Mouse (Mus musculus) intestine, postnatal 0 days (tissue): ENCODE measurements around the gene Ppp2r2c. TPM values are rescaled to one million over a fixed set of nuclear protein-coding genes. Genes with fewer than 3 reads are reported as not detected.

Experiments
- ATAC-seq: fragments of 200-750 bp; cut with Nextera tagmentation; 2 replicates; pipeline ENCODE4 v1.8.0; 2017; ENCODE audit warnings: mild to moderate bottlenecking, moderate TSS enrichment, moderate library complexity
- H3K27ac ChIP-seq: fragments of 300-500 bp; sonication (generic); 2 replicates; pipeline ENCODE4 v1.5.1; 2014; ENCODE audit warnings: mild to moderate bottlenecking, low read depth, low read length, moderate library complexity
- H3K27me3 ChIP-seq: fragments of 300-500 bp; sonication (generic); replicated peaks from 2 replicates; pipeline ENCODE4 v1.6.1; 2014; ENCODE audit warnings: low read length, mixed read lengths; ENCODE audit not compliant: control insufficient read depth, insufficient read depth
- H3K36me3 ChIP-seq: fragments of 300-500 bp; sonication (generic); 2 replicates; pipeline ENCODE4 v1.6.1; 2014; ENCODE audit warnings: mild to moderate bottlenecking, moderate library complexity; ENCODE audit not compliant: control insufficient read depth, insufficient read depth
- H3K4me1 ChIP-seq: fragments of 300-500 bp; sonication (generic); replicated peaks from 2 replicates; pipeline ENCODE4 v1.6.1; 2014; ENCODE audit warnings: antibody characterized with exemption, low read length, mixed read lengths; ENCODE audit not compliant: control insufficient read depth, insufficient read depth
- H3K4me2 ChIP-seq: fragments of 300-500 bp; sonication (generic); replicated peaks from 2 replicates; pipeline ENCODE4 v1.6.1; 2014; ENCODE audit warnings: low read depth, mild to moderate bottlenecking, moderate library complexity
- H3K4me3 ChIP-seq: fragments of 300-500 bp; sonication (generic); 2 replicates; pipeline ENCODE4 v1.5.1; 2014; ENCODE audit warnings: low read depth, low read length
- H3K9ac ChIP-seq: fragments of 300-500 bp; sonication (generic); 2 replicates; pipeline ENCODE4 v1.6.1; 2014; ENCODE audit warnings: mild to moderate bottlenecking, low read depth, low read length
- H3K9me3 ChIP-seq: fragments of 300-500 bp; sonication (generic); 2 replicates; pipeline ENCODE4 v1.6.1; 2016; ENCODE audit warnings: mixed run types; ENCODE audit not compliant: control insufficient read depth
- CTCF ChIP-seq: sonication (generic); IDR thresholded peaks from 2 replicates; pipeline ENCODE4 v1.5.1; 2016; ENCODE audit warnings: low read depth, mild to moderate bottlenecking, control low read depth, antibody characterized with exemption, moderate library complexity
- WGBS: fragments of 180-500 bp; shearing (Covaris S2); extraction: QIAGEN DNeasy Blood & Tissue Kit; methylation state at CpG from one replicate; pipeline ENCODE4 v1.1.7; 2014; 5-methylcytosine and 5-hydroxymethylcytosine counted together
- polyA plus RNA-seq: library from polyadenylated mRNA; unstranded; fragments of >200 nt; fragmentation: Nextera tagmentation; extraction: Ambion mirVana; gene quantifications from 2 replicates; pipeline ENCODE4 v1.2.1, GENCODE M21; 2015

The Ppp2r2c gene
- polyA plus RNA-seq, 1 experiment from 2014 or later = 0.95 TPM

- Histone ChIP-seq H3K9me3 (no peaks in the 10 kb centered on the region), H3K4me1 (no peaks in the 10 kb centered on the region), H3K4me2 (no peak overlapping the region), H3K4me3 (no peak overlapping the region), H3K27me3 (no peaks in the 10 kb centered on the region), H3K27ac (no peak overlapping the region), H3K36me3 (no peaks in the 10 kb centered on the region), H3K9ac (no peak overlapping the region)
- 41% methylated on average over 5 of the region's 5 CpGs for WGBS
- TF ChIP-seq CTCF = peak; percentile 85
- ATAC-seq = peak; percentile 58; the same call in 1 of the 2 replicates
These were observed 90.5 kb downstream of the Ppp2r2c start for GRCm38 (mm10) chr5:36958837-36959236.

DNA sequence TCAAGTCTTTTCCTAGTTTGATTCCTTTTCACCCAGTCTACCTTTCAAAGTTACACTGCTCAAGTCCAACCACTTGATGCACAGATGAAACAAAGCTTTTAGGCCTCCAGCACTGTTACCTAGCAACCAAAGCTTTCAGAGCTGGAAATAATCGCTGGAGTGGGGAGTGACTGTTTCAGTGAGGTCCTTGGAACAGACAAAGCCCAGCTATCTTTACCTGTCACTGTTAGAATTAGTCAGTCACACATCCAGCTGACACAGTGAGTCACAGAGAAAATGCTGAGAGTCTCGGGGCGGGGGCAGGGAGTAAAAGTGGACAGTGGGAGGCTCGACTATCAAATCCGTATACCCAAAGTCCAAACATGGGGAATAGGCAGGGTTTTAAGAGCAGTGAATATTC lies 92.2 kb downstream of the Ppp2r2c start:
- H3K4me2 ChIP-seq = no peak overlapping the region
- H3K4me3 ChIP-seq = no peak overlapping the region
- ATAC-seq = peak; percentile 46
- no peak overlapping the region for H3K9ac ChIP-seq
- TF ChIP-seq CTCF = no peak
- H3K27me3 ChIP-seq = no peaks in the 10 kb centered on the region
- 23% methylated on average over 5 of the region's 5 CpGs for WGBS
- peaks cover 10% of the 10 kb centered on the region; the same call in 1 of the 2 replicates for H3K36me3 ChIP-seq
- no peak overlapping the region for H3K27ac ChIP-seq
- no peaks in the 10 kb centered on the region for H3K9me3 ChIP-seq
- no peaks in the 10 kb centered on the region for H3K4me1 ChIP-seq

GRCm38 (mm10) chr5:36971587-36971986 lies 103.3 kb downstream of the Ppp2r2c start:
- Histone ChIP-seq H3K4me1 (no peaks in the 10 kb centered on the region), H3K36me3 (peaks cover 87% of the 10 kb centered on the region), H3K9me3 (no peaks in the 10 kb centered on the region), H3K27ac (no peak overlapping the region), H3K4me3 (no peak overlapping the region), H3K4me2 (no peak overlapping the region), H3K27me3 (no peaks in the 10 kb centered on the region), H3K9ac (no peak overlapping the region)
- no peak for TF ChIP-seq CTCF
- ATAC-seq = no peak
- 90% methylated on average over 8 of the region's 8 CpGs for WGBS

- H3K4me1 ChIP-seq = no peaks in the 10 kb centered on the region
- no peak for TF ChIP-seq CTCF
- WGBS = 87% methylated on average over 13 of the region's 13 CpGs
These were observed 107.0 kb downstream of the Ppp2r2c start for GRCm38 (mm10) chr5:36975336-36975735.

GRCm38 (mm10) chr5:36977809-36978208 lies 109.5 kb downstream of the Ppp2r2c start:
- no peak overlapping the region for H3K4me2 ChIP-seq
- TF ChIP-seq CTCF = no peak
- H3K27ac ChIP-seq = no peak overlapping the region
- no peak overlapping the region for H3K9ac ChIP-seq
- H3K9me3 ChIP-seq = no peaks in the 10 kb centered on the region
- H3K4me3 ChIP-seq = no peak overlapping the region
- no peaks in the 10 kb centered on the region for H3K27me3 ChIP-seq
- no peaks in the 10 kb centered on the region for H3K4me1 ChIP-seq
- 65% methylated on average over 9 of the region's 9 CpGs for WGBS
- no peak for ATAC-seq
- H3K36me3 ChIP-seq = peaks cover 47% of the 10 kb centered on the region; the same call in 1 of the 2 replicates

More at GRCm38 (mm10) chr5:36975336-36975735, 107.0 kb downstream of the Ppp2r2c start:
- Histone ChIP-seq H3K27ac (no peak overlapping the region), H3K4me2 (no peak overlapping the region), H3K27me3 (no peaks in the 10 kb centered on the region), H3K36me3 (peaks cover 61% of the 10 kb centered on the region), H3K9me3 (no peaks in the 10 kb centered on the region), H3K4me3 (no peak overlapping the region), H3K9ac (no peak overlapping the region)
- no peak for ATAC-seq

DNA sequence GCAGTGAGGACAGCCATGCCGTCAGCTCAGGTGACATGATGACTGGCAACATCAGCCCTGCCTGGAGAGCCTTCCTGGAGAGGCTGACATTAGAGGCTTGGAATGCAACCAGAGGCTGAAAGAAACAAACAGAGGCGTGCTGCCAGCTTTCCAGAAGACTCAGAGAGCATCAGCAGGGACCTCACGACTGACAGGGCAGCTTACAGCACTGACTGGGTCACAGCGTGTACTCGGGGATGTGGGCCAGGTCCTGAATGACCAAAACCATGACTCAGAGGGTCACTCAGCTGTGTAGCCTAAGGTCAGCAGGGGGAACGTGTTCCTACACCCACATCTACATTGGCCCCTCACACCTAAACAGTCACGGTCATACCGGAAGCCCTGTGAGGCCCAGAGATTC lies 110.7 kb downstream of the Ppp2r2c start:
- Histone ChIP-seq H3K27ac (0 out of 2 replicates have a peak overlapping the region, but pooled peaks have one; percentile 7), H3K36me3 (peaks cover 36% of the 10 kb centered on the region; the same call in 1 of the 2 replicates)
- no peak for ATAC-seq

More for the DNA sequence above, 110.7 kb downstream of the Ppp2r2c start:
- no peaks in the 10 kb centered on the region for H3K4me1 ChIP-seq
- H3K4me3 ChIP-seq = no peak overlapping the region
- 64% methylated on average over 8 of the region's 8 CpGs for WGBS
- H3K27me3 ChIP-seq = no peaks in the 10 kb centered on the region
- TF ChIP-seq CTCF = no peak
- no peak overlapping the region for H3K9ac ChIP-seq
- H3K4me2 ChIP-seq = no peak overlapping the region
- H3K9me3 ChIP-seq = no peaks in the 10 kb centered on the region
